In genomic region chr5:20491911-20492310, GRCm38 (mm10) we compare ENCODE assay signal across 13 mouse cellular contexts.
"Had no signal": no experiment of that assay in that cellular context is flagged by ENCODE, and none has a peak within 500 bp of the region (broad histone marks: within the 10 kb centered on the region; RNA-seq: fewer than 3 reads in every experiment).

No protein-coding gene starts in this region.

- H3K27ac ChIP-seq: limb, embryonic 10.5 days; liver, embryonic 14.5 days; midbrain, embryonic 13.5 days; stomach, embryonic 15.5 days had no signal

- H3K4me2 ChIP-seq: midbrain, embryonic 13.5 days; stomach, embryonic 15.5 days had no signal

- H3K36me3 ChIP-seq: limb, embryonic 10.5 days; midbrain, embryonic 13.5 days; stomach, embryonic 15.5 days had no signal

- H3K4me3 ChIP-seq: limb, embryonic 10.5 days; midbrain, embryonic 13.5 days; stomach, embryonic 15.5 days had no signal

- H3K9me3 ChIP-seq: limb, embryonic 10.5 days; midbrain, embryonic 13.5 days; stomach, embryonic 15.5 days had no signal

- H3K9ac ChIP-seq: liver, embryonic 14.5 days; midbrain, embryonic 13.5 days; stomach, embryonic 15.5 days had no signal

- H3K4me1 ChIP-seq: stomach, embryonic 15.5 days had no signal

- H3K27me3 ChIP-seq: midbrain, embryonic 13.5 days; stomach, embryonic 15.5 days had no signal

- DNase-seq: kidney, adult 18-20 months; kidney, postnatal 10 days; kidney, postnatal 4 days; lung, adult 2 months; lung, postnatal 36 days; right cerebral cortex, postnatal 14 days; thymus, adult 2 months; thymus, postnatal 25 days had no signal

- ATAC-seq: lung, postnatal 0 days; midbrain, embryonic 13.5 days had no signal
